10 mouse cellular contexts compared by ENCODE assay signal in genomic region chr5:146376601-146377000, GRCm38 (mm10). TPM values are rescaled to one million over a fixed set of nuclear protein-coding genes. Genes with fewer than 3 reads are reported as not detected.
DNase-seq lines count a peak whose midpoint lies in the region; ATAC-seq and TF ChIP-seq lines count a peak whose summit lies in the region.
"Had no signal": no experiment of that assay in that cellular context is flagged by ENCODE, and none has a peak within 500 bp of the region (broad histone marks: within the 10 kb centered on the region; RNA-seq: fewer than 3 reads in every experiment).

No protein-coding gene starts in this region.

- no peak overlapping the region for H3K27ac ChIP-seq in gastrocnemius, adult 2 months
- H3K27ac ChIP-seq in lung, postnatal 0 days (ENCODE audit: low read length): no peak overlapping the region
- H3K27ac ChIP-seq in MEL (ENCODE audit: control insufficient read depth, low read depth, low read length): no peak overlapping the region
- no peak overlapping the region for H3K27ac ChIP-seq in liver, postnatal 0 days (ENCODE audit: low read depth)
- H3K27ac ChIP-seq: limb, embryonic 15.5 days had no signal

- no peaks in the 10 kb centered on the region for H3K9me3 ChIP-seq in lung, postnatal 0 days (ENCODE audit: low read length)
- no peaks in the 10 kb centered on the region for H3K9me3 ChIP-seq in MEL (replicated peaks; ENCODE audit: insufficient read depth, low read length)
- no peaks in the 10 kb centered on the region for H3K9me3 ChIP-seq in liver, postnatal 0 days (ENCODE audit: low read length)
- H3K9me3 ChIP-seq: limb, embryonic 15.5 days had no signal

- H3K36me3 ChIP-seq in lung, postnatal 0 days (ENCODE audit: insufficient read depth, low read length): no peaks in the 10 kb centered on the region
- H3K36me3 ChIP-seq in MEL (ENCODE audit: control insufficient read depth in 1 of 2, insufficient read depth in 2 of 2, low read length in 2 of 2): no peaks in the 10 kb centered on the region
- no peaks in the 10 kb centered on the region for H3K36me3 ChIP-seq in liver, postnatal 0 days (replicated peaks; ENCODE audit: insufficient read depth, low read length)
- H3K36me3 ChIP-seq: limb, embryonic 15.5 days had no signal

- no peaks in the 10 kb centered on the region for H3K4me1 ChIP-seq in lung, postnatal 0 days (ENCODE audit: insufficient read depth, low read depth, low read length)
- no peaks in the 10 kb centered on the region for H3K4me1 ChIP-seq in MEL (ENCODE audit: control insufficient read depth in 1 of 2, insufficient read depth in 2 of 2, low read length in 2 of 2)
- H3K4me1 ChIP-seq in liver, postnatal 0 days (ENCODE audit: insufficient read depth): no peaks in the 10 kb centered on the region
- H3K4me1 ChIP-seq: limb, embryonic 15.5 days had no signal

- H3K9ac ChIP-seq in lung, postnatal 0 days (replicated peaks; ENCODE audit: low read depth): no peak overlapping the region
- no peak overlapping the region for H3K9ac ChIP-seq in MEL (ENCODE audit: control insufficient read depth, low read depth, low read length, poor library complexity, severe bottlenecking)
- no peak overlapping the region for H3K9ac ChIP-seq in liver, postnatal 0 days (replicated peaks)
- H3K9ac ChIP-seq: limb, embryonic 15.5 days had no signal

- intact Hi-C loops in gastrocnemius, adult 2 months (cut with DNase I): no loop called here

- 0 out of 2 replicates have a peak, but pooled peaks have one; percentile 4 for TF ChIP-seq RAD21 in MEL (IDR thresholded peaks at IDR 0.05; ENCODE audit: low read depth, low read length)

- H3K4me2 ChIP-seq in lung, postnatal 0 days (replicated peaks; ENCODE audit: low read depth, low read length): no peak overlapping the region
- no peak overlapping the region for H3K4me2 ChIP-seq in liver, postnatal 0 days (ENCODE audit: low read depth, low read length)
- H3K4me2 ChIP-seq: limb, embryonic 15.5 days had no signal

- no peak for DNase-seq in gastrocnemius, adult 2 months
- no peak for DNase-seq in gastrocnemius, postnatal 10 days
- DNase-seq in lung, postnatal 0 days (ENCODE audit: low spot score): no peak
- no peak for DNase-seq in lung, postnatal 10 days
- peak; percentile 27 for DNase-seq in MEL (ENCODE audit: low read depth, low spot score)
- peak; percentile 27 for DNase-seq in liver, postnatal 0 days
- no peak for DNase-seq in Muller cell, postnatal 12 days (ENCODE audit: inconsistent ontology term)
- DNase-seq in embryo, embryonic 9.5 days (ENCODE audit: extremely low spot score): no peak

- H3K4me3 ChIP-seq in gastrocnemius, adult 2 months: no peak overlapping the region
- no peak overlapping the region for H3K4me3 ChIP-seq in lung, postnatal 0 days (ENCODE audit: low read depth, low read length)
- H3K4me3 ChIP-seq in MEL (ENCODE audit: control insufficient read depth in 1 of 2, insufficient read depth in 1 of 2, low read depth in 2 of 2, low read length in 2 of 2): no peak overlapping the region
- H3K4me3 ChIP-seq in liver, postnatal 0 days (ENCODE audit: low read depth, low read length): no peak overlapping the region
- H3K4me3 ChIP-seq: limb, embryonic 15.5 days had no signal

- ATAC-seq in lung, postnatal 0 days: no peak
- no peak for ATAC-seq in liver, postnatal 0 days
- ATAC-seq: inflammation-experienced regulatory T-cells, adult 6 months had no signal

- H3K27me3 ChIP-seq in lung, postnatal 0 days (replicated peaks; ENCODE audit: insufficient read depth, low read length): no peaks in the 10 kb centered on the region
- H3K27me3 ChIP-seq in MEL (ENCODE audit: control insufficient read depth in 1 of 2, insufficient read depth in 2 of 2, low read length in 2 of 2): no peaks in the 10 kb centered on the region
- no peaks in the 10 kb centered on the region for H3K27me3 ChIP-seq in liver, postnatal 0 days (ENCODE audit: insufficient read depth, low read length)
- H3K27me3 ChIP-seq: limb, embryonic 15.5 days had no signal

- H3K79me2 ChIP-seq in MEL (ENCODE audit: control insufficient read depth, insufficient read depth, low read length, poor library complexity): no peaks in the 10 kb centered on the region

- WGBS in lung, postnatal 0 days: 73% methylated on average over 4 of the region's 4 CpGs
- WGBS in liver, postnatal 0 days (ENCODE audit: insufficient replicate concordance): 76% methylated on average over 4 of the region's 4 CpGs

- no peak for TF ChIP-seq POLR2A in MEL (IDR thresholded peaks at IDR 0.05; ENCODE audit: control insufficient read depth in 1 of 2, insufficient read depth in 1 of 2, low read depth in 1 of 2, low read length in 2 of 2, poor library complexity in 1 of 2)

- peak; percentile 67 for TF ChIP-seq CTCF in gastrocnemius, adult 2 months (IDR thresholded peaks at IDR 0.05)
- TF ChIP-seq CTCF in lung, postnatal 0 days (IDR thresholded peaks at IDR 0.05): peak; percentile 55
- TF ChIP-seq CTCF in MEL (IDR thresholded peaks at IDR 0.05 in 2 of 3, conservative IDR thresholded peaks at IDR 0.05 in 1 of 3; ENCODE audit: control insufficient read depth in 1 of 3, insufficient read depth in 1 of 3, low read depth in 2 of 3, low read length in 3 of 3, poor library complexity in 1 of 3, severe bottlenecking in 1 of 3): peak; percentile 32 to 56 (median 40)
- TF ChIP-seq CTCF in liver, postnatal 0 days (IDR thresholded peaks at IDR 0.05; ENCODE audit: low read depth): peak; percentile 71

- no peak for TF ChIP-seq EP300 in lung, postnatal 0 days (IDR thresholded peaks at IDR 0.05)
- no peak for TF ChIP-seq EP300 in MEL (IDR thresholded peaks at IDR 0.05; ENCODE audit: low read depth in 1 of 2, low read length in 2 of 2)
- TF ChIP-seq EP300 in liver, postnatal 0 days (IDR thresholded peaks at IDR 0.05; ENCODE audit: low read depth): no peak

TF ChIP-seq in MEL, 35 proteins besides CTCF, POLR2A, EP300 and RAD21:
- no peak for TF ChIP-seq MAX (IDR thresholded peaks at IDR 0.05; ENCODE audit: low read length)

RNA-seq across cellular contexts. Expression of gene Wasf3, which starts 8.2 kb away (rescaled TPM):
- total RNA-seq in gastrocnemius, adult 2 months (2021): under 1 TPM; 0.64 to 0.92 TPM
- 1 to 10 TPM; 1.6 TPM for total RNA-seq in gastrocnemius, postnatal 10 days (2021)
- 0.31 and 0.37 TPM in 2 replicates for polyA plus RNA-seq in lung, postnatal 0 days (2015; fragmentation: Nextera tagmentation; extraction: Ambion mirVana)
- total RNA-seq in MEL (2012; rRNA removed): not detected in 2 replicates
- polyA plus RNA-seq in MEL (2012; ENCODE audit: insufficient read depth in 1 of 2, insufficient read length in 2 of 2, low read depth in 1 of 2, low replicate concordance in 2 of 2, missing spikeins in 1 of 2): not detected
- not detected in 2 replicates for polyA plus RNA-seq in liver, postnatal 0 days (2015; fragmentation: Nextera tagmentation; extraction: Ambion mirVana)
- polyA plus RNA-seq: inflammation-experienced regulatory T-cells, adult 6 months had no signal

Comparison
In these comparisons a context has a peak if more than half of its experiments do, and no peak if none do; other contexts are left out.
1. DNase-seq: peak in MEL (single experiment) and liver, postnatal 0 days (single experiment); none in gastrocnemius, adult 2 months (single experiment), gastrocnemius, postnatal 10 days (single experiment), lung, postnatal 0 days (single experiment), lung, postnatal 10 days (single experiment), Muller cell, postnatal 12 days (single experiment) and embryo, embryonic 9.5 days (single experiment).
2. Peak in every context shown above with its lines, with median percentiles within 50 percentile points of each other: CTCF ChIP-seq.